Mouse (Mus musculus): ENCODE results near the gene Eif2b1. TPM values are rescaled to one million over a fixed set of nuclear protein-coding genes. Genes with fewer than 3 reads are reported as not detected.
A peak's percentile ranks its signal among the peaks of the same experiment; 100 is the strongest.

The Eif2b1 gene
- polyA plus RNA-seq, 1 experiment from 2014 or later = 76.3 TPM

DNA sequence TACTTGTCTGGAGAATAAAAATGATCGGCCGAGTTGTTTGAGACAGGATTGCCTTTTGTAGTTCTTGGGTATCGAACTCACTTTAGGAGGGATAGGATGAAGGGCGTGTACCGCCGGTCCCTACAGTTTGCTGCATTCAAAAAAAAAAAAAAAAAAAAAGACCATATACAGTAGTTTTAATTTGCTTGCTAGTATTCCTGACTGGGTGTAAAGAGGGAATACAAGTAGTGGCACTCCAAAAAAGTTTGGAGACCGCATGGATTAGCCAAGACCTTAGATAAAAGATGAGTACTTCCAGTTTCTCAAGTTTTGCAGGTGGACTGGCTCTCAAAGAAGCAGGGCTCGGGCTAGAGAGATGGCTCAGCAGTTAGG is 37.3 kb downstream of the Eif2b1 start:
- no peak for ATAC-seq (ENCODE audit: insufficient number of reproducible peaks, insufficient read depth, low FRiP score, low TSS enrichment, low read depth)
- 12% methylated on average over 8 of the region's 8 CpGs for WGBS
- peak overlapping the region; percentile 76 for H3K27ac ChIP-seq

GRCm38 (mm10) chr5:124540905-124541601 is 37.9 kb downstream of the Eif2b1 start:
- Histone ChIP-seq H3K4me1 (peaks cover 16% of the 10 kb centered on the region), H3K27me3 (peaks cover 5% of the 10 kb centered on the region; the same call in 1 of the 2 replicates), H3K9me3 (no peaks in the 10 kb centered on the region), H3K9ac (peak overlapping the region; percentile 97), H3K36me3 (peaks cover 36% of the 10 kb centered on the region), H3K4me2 (peak overlapping the region; percentile 82), H3K4me3 (peak overlapping the region; percentile 82), H3K27ac (peak overlapping the region; percentile 76)
- peak; percentile 57 for ATAC-seq (ENCODE audit: insufficient number of reproducible peaks, insufficient read depth, low FRiP score, low TSS enrichment, low read depth)
- under 1% methylated on average over 81 of the region's 89 CpGs for WGBS

More for the DNA sequence above, 37.3 kb downstream of the Eif2b1 start:
- Histone ChIP-seq H3K36me3 (peaks cover 41% of the 10 kb centered on the region), H3K27me3 (peaks cover 4% of the 10 kb centered on the region; the same call in 1 of the 2 replicates), H3K4me3 (peak overlapping the region; percentile 82), H3K9me3 (no peaks in the 10 kb centered on the region), H3K9ac (peak overlapping the region; percentile 97), H3K4me2 (peak overlapping the region; percentile 82), H3K4me1 (peaks cover 15% of the 10 kb centered on the region)

GRCm38 (mm10) chr5:124540383-124540786 is 38.5 kb downstream of the Eif2b1 start, which contains the start of gene Tmed2:
Tmed2 (plus strand) TSS chr5:124540695.
- under 1% methylated on average over 28 of the region's 35 CpGs for WGBS
- Histone ChIP-seq H3K4me2 (peak within 1 kb of the TSS; percentile 82), H3K9ac (peak within 1 kb of the TSS; percentile 97), H3K4me1 (peaks cover 16% of the 10 kb centered on the region), H3K27ac (peak within 1 kb of the TSS; percentile 76), H3K4me3 (peak within 1 kb of the TSS; percentile 82), H3K36me3 (peaks cover 29% of the 10 kb centered on the region), H3K27me3 (peaks cover 5% of the 10 kb centered on the region; the same call in 1 of the 2 replicates), H3K9me3 (no peaks in the 10 kb centered on the region)
- ATAC-seq (ENCODE audit: insufficient number of reproducible peaks, insufficient read depth, low FRiP score, low TSS enrichment, low read depth) = peak; percentile 95

DNA sequence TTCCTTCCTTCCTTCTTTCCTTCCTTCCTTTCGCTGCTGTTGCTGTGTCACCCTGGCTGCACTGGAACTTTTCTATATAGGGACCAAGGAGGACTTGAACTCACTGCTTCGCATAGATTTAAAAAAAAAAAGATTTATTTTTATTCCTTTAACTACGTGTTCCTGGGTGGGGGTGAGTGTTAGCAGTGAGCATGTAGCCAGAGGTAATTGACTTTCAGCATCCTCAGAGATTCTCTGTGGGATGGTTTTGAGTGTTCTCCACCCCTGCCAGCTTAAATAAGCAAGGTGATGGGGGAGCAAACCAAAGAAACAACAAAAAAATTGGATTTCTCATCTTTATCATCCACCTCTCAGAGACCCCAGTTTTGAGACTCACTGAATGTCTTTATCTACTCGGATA is 39.0 kb downstream of the Eif2b1 start:
- H3K9ac ChIP-seq = peak overlapping the region; percentile 97; the same call in 1 of the 2 replicates
- H3K4me1 ChIP-seq = peaks cover 16% of the 10 kb centered on the region
- peaks cover 24% of the 10 kb centered on the region for H3K36me3 ChIP-seq
- peak overlapping the region; percentile 54 for H3K4me2 ChIP-seq
- H3K9me3 ChIP-seq = no peaks in the 10 kb centered on the region
- WGBS = 74% methylated on average over 4 of the region's 4 CpGs
- peaks cover 5% of the 10 kb centered on the region; the same call in 1 of the 2 replicates for H3K27me3 ChIP-seq
- no peak for ATAC-seq (ENCODE audit: insufficient number of reproducible peaks, insufficient read depth, low FRiP score, low TSS enrichment, low read depth)
- H3K27ac ChIP-seq = peak overlapping the region; percentile 76
- peak overlapping the region; percentile 82 for H3K4me3 ChIP-seq

- H3K4me2 ChIP-seq = no peak overlapping the region
- H3K9ac ChIP-seq = no peak overlapping the region
- no peaks in the 10 kb centered on the region for H3K9me3 ChIP-seq
- no peak for ATAC-seq (ENCODE audit: insufficient number of reproducible peaks, insufficient read depth, low FRiP score, low TSS enrichment, low read depth)
- no peak overlapping the region for H3K4me3 ChIP-seq
- no peak overlapping the region for H3K27ac ChIP-seq
- peaks cover 16% of the 10 kb centered on the region for H3K4me1 ChIP-seq
- WGBS = 78% methylated on average over 15 of the region's 16 CpGs
- peaks cover 5% of the 10 kb centered on the region; the same call in 1 of the 2 replicates for H3K27me3 ChIP-seq
- peaks cover 16% of the 10 kb centered on the region for H3K36me3 ChIP-seq
Measured at GRCm38 (mm10) chr5:124538813-124539792, 39.8 kb downstream of the Eif2b1 start.

GRCm38 (mm10) chr5:124536776-124537175 is 42.2 kb downstream of the Eif2b1 start:
- H3K9ac ChIP-seq = peak overlapping the region; percentile 52; the same call in 1 of the 2 replicates
- no peaks in the 10 kb centered on the region for H3K9me3 ChIP-seq
- H3K27me3 ChIP-seq = peaks cover 5% of the 10 kb centered on the region; the same call in 1 of the 2 replicates
- H3K4me3 ChIP-seq = peak overlapping the region; percentile 25
- no peak for ATAC-seq (ENCODE audit: insufficient number of reproducible peaks, insufficient read depth, low FRiP score, low TSS enrichment, low read depth)
- no peak overlapping the region for H3K27ac ChIP-seq
- 6% methylated on average over 17 of the region's 17 CpGs for WGBS
- no peaks in the 10 kb centered on the region for H3K36me3 ChIP-seq
- peaks cover 15% of the 10 kb centered on the region for H3K4me1 ChIP-seq
- peak overlapping the region; percentile 53 for H3K4me2 ChIP-seq

- Histone ChIP-seq H3K27ac (no peak overlapping the region), H3K4me1 (peaks cover 24% of the 10 kb centered on the region), H3K4me2 (no peak overlapping the region), H3K9ac (no peak overlapping the region), H3K27me3 (peaks cover 5% of the 10 kb centered on the region; the same call in 1 of the 2 replicates), H3K9me3 (no peaks in the 10 kb centered on the region), H3K36me3 (no peaks in the 10 kb centered on the region), H3K4me3 (no peak overlapping the region)
- no peak for ATAC-seq (ENCODE audit: insufficient number of reproducible peaks, insufficient read depth, low FRiP score, low TSS enrichment, low read depth)
- 68% methylated on average over 5 of the region's 5 CpGs for WGBS
Measured at GRCm38 (mm10) chr5:124535016-124535415, 43.9 kb downstream of the Eif2b1 start.

DNA sequence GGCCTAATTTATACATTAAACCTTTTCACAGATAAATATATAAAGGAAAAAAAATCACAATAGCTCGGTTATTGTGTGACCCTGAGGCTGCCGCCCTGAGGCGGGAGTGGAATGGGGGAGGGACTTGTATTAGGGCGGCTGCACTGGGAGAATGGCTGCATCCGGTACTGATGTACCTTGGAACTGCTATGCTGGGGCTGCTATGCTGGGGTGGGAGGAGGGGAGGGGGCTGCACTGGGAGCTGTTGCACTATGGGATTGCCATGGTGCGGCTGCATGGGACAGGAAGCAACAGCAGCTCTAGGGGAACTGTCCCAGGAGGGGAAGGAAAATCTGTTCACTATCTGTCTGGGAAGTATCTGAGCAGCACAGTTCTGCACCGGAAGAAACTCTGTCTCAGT is 46.5 kb downstream of the Eif2b1 start:
- Histone ChIP-seq H3K4me1 (peaks cover 45% of the 10 kb centered on the region), H3K9ac (no peak overlapping the region), H3K27ac (no peak overlapping the region), H3K4me3 (no peak overlapping the region), H3K27me3 (peaks cover 5% of the 10 kb centered on the region; the same call in 1 of the 2 replicates), H3K4me2 (no peak overlapping the region; the same call in 1 of the 2 replicates), H3K9me3 (no peaks in the 10 kb centered on the region), H3K36me3 (no peaks in the 10 kb centered on the region)
- ATAC-seq (ENCODE audit: insufficient number of reproducible peaks, insufficient read depth, low FRiP score, low TSS enrichment, low read depth) = no peak
- WGBS = 28% methylated on average over 7 of the region's 7 CpGs

DNA sequence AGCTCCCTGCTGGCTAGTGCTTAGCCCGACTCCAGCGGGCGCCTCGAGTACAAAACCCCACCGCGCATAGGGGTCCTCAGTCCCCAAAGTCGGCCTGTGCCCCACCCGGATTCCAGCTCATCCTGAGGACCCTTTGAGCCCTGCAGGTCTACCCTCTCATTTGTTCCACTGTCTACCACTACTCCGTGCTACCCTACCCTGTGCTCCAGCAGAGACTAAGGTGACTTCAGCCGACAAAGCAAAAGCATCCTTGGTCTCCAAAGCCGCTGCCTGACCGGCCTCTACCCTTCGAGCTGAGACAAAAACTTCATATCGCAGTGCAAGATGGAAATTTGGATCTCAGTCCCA is 47.4 kb downstream of the Eif2b1 start:
- peaks cover under 1% of the 10 kb centered on the region; the same call in 1 of the 2 replicates for H3K27me3 ChIP-seq
- H3K4me2 ChIP-seq = peak overlapping the region; percentile 89
- 12% methylated on average over 14 of the region's 14 CpGs for WGBS
- peaks cover 40% of the 10 kb centered on the region for H3K4me1 ChIP-seq
- H3K9ac ChIP-seq = peak overlapping the region; percentile 84
- ATAC-seq (ENCODE audit: insufficient number of reproducible peaks, insufficient read depth, low FRiP score, low TSS enrichment, low read depth) = peak; percentile 26
- H3K36me3 ChIP-seq = peaks cover 5% of the 10 kb centered on the region
- H3K27ac ChIP-seq = peak overlapping the region; percentile 85
- H3K9me3 ChIP-seq = no peaks in the 10 kb centered on the region
- peak overlapping the region; percentile 77 for H3K4me3 ChIP-seq

DNA sequence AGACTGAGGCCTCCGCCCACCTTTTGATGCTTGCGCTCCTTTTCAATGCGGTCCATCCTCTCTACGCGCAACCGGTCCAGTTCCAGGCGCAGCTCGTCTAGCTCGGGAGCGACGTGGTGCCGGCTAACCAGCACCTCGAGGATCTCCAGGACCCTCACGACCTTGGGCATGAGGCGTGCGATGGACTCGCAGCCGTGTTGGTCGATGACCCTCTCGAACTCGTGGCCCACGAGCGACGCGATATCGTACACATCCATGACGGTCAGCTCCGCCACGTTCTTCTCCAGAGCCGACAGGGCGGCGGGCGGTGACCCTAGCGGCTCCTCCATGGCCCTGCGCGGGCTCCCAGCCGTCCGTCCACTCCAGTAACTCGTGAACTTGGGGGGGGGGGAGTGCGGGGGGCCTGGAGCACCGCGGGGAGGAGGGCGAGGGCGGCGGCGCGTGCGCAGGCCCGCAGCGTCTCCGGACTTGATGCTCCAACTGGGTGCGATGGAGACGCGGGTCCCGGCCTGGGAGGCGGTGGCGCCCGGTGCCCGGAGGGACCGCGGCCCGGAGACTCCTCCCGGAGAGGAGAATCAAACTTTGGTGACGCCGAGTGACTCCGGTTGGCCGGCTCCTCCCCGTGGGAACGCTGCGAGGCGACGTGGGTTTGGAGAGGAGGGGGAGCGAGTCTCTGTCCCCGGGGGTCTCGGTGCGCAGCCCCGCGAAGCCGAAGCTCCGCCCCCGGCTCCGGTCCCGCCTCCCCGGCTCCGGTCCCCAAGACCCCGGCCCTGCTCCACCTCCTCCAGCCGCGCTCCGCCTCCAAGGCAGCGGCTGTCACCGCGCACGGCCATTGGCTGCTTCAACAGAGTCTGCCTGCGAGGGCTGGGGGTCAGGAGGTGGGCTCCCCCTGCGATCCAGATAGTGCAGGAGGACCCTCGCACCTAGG is 48.0 kb downstream of the Eif2b1 start, which contains the start of gene Rilpl1:
Rilpl1 (minus strand) TSS at position 737 of the 928 bp plus-strand sequence.
- H3K4me3 ChIP-seq = peak within 1 kb of the TSS; percentile 77
- H3K27ac ChIP-seq = peak within 1 kb of the TSS; percentile 85
- H3K36me3 ChIP-seq = peaks cover 11% of the 10 kb centered on the region
- H3K4me2 ChIP-seq = peak within 1 kb of the TSS; percentile 89
- H3K4me1 ChIP-seq = peaks cover 40% of the 10 kb centered on the region
- H3K9ac ChIP-seq = peak within 1 kb of the TSS; percentile 84
- under 1% methylated on average over 86 of the region's 96 CpGs for WGBS
- H3K9me3 ChIP-seq = no peaks in the 10 kb centered on the region
- ATAC-seq (ENCODE audit: insufficient number of reproducible peaks, insufficient read depth, low FRiP score, low TSS enrichment, low read depth) = peak; percentile 89
- no peaks in the 10 kb centered on the region for H3K27me3 ChIP-seq
